In the genomic region with DNA sequence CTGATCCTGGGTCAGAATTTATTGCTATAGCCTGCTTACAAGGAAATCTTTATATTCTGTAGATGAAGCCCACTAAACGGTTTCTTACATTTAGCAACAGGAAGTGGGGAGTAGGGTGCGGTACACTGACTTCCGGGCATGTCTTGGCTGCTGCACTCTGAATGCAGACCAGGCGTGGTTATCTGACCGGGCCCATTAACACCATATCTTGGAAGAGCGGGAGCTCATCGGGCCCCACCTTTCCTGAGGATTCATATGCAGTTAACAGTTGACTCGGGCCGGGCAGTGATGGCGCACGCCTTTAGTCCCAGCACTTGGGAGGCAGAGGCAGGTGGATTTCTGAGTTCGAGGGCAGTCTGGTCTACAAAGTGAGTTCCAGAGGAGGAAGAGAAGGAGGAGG, we compare ENCODE assay signal across 23 mouse cellular contexts. TPM values are rescaled to one million over a fixed set of nuclear protein-coding genes. Genes with fewer than 3 reads are reported as not detected.
A peak's percentile ranks its signal among the peaks of the same experiment; 100 is the strongest.
DNase-seq lines count a peak whose midpoint lies in the region; ATAC-seq lines count a peak whose summit lies in the region.
"Had no signal": no experiment of that assay in that cellular context is flagged by ENCODE, and none has a peak within 500 bp of the region (broad histone marks: within the 10 kb centered on the region; RNA-seq: fewer than 3 reads in every experiment).

No protein-coding gene starts in this region.

- H3K4me3 ChIP-seq in heart, embryonic 10.5 days = no peak overlapping the region
- H3K4me3 ChIP-seq in heart, embryonic 11.5 days (ENCODE audit: low read depth, low read length) = no peak overlapping the region
- H3K4me3 ChIP-seq: heart, embryonic 13.5 days; intestine, embryonic 15.5 days; stomach, embryonic 15.5 days had no signal

- H3K4me1 ChIP-seq in heart, embryonic 10.5 days = peaks cover 12% of the 10 kb centered on the region
- 0 out of 2 replicates have a peak, but pooled peaks cover 2% of the 10 kb centered on the region for H3K4me1 ChIP-seq in heart, embryonic 11.5 days (ENCODE audit: control insufficient read depth, insufficient read depth, low read length)
- H3K4me1 ChIP-seq: intestine, embryonic 15.5 days had no signal

- no peaks in the 10 kb centered on the region for H3K9me3 ChIP-seq in heart, embryonic 10.5 days
- H3K9me3 ChIP-seq in heart, embryonic 11.5 days (replicated peaks; ENCODE audit: control insufficient read depth, low read length) = no peaks in the 10 kb centered on the region
- H3K9me3 ChIP-seq: forebrain, embryonic 15.5 days; heart, embryonic 13.5 days; intestine, embryonic 15.5 days; midbrain, embryonic 13.5 days; stomach, embryonic 15.5 days had no signal

- peak; percentile 68 for DNase-seq in heart, embryonic 10.5 days (ENCODE audit: low spot score)
- DNase-seq in 416B (ENCODE audit: low read depth) = peak; percentile 38
- DNase-seq in ZHBTc4 (ENCODE audit: low read depth, low spot score) = peak; percentile 46
- no peak for DNase-seq in kidney, adult 11 months
- no peak for DNase-seq in heart, postnatal 25 days (ENCODE audit: low spot score)
- DNase-seq: adrenal gland, postnatal 10 days; cerebellum, adult 8-10 months; heart, postnatal 4 days; kidney, postnatal 4 days; layer of hippocampus, adult 9-11 months; lung, postnatal 10 days; thymus, postnatal 25 days had no signal

- H3K36me3 ChIP-seq in heart, embryonic 10.5 days = no peaks in the 10 kb centered on the region
- no peaks in the 10 kb centered on the region for H3K36me3 ChIP-seq in heart, embryonic 11.5 days (ENCODE audit: control insufficient read depth, insufficient read depth, low read length)
- H3K36me3 ChIP-seq: embryonic facial prominence, embryonic 15.5 days; forebrain, embryonic 15.5 days; G1E; heart, embryonic 13.5 days; intestine, embryonic 15.5 days; midbrain, embryonic 13.5 days; stomach, embryonic 15.5 days had no signal

- intact Hi-C loops in heart, postnatal 25 days (cut with DNase I) = no loop called here

- no peak overlapping the region for H3K9ac ChIP-seq in heart, embryonic 11.5 days (ENCODE audit: low read depth, low read length)
- H3K9ac ChIP-seq: embryonic facial prominence, embryonic 15.5 days; forebrain, embryonic 15.5 days; intestine, embryonic 15.5 days; stomach, embryonic 15.5 days had no signal

- H3K27ac ChIP-seq in heart, embryonic 10.5 days = no peak overlapping the region
- no peak overlapping the region for H3K27ac ChIP-seq in heart, embryonic 11.5 days (ENCODE audit: low read depth, low read length)
- H3K27ac ChIP-seq: forebrain, embryonic 15.5 days; heart, embryonic 13.5 days; intestine, embryonic 15.5 days; midbrain, embryonic 13.5 days; stomach, embryonic 15.5 days had no signal

- no peak for ATAC-seq in heart, embryonic 11.5 days (replicated peaks; ENCODE audit: insufficient number of reproducible peaks, low FRiP score, low TSS enrichment)
- ATAC-seq in megakaryocyte-erythroid progenitor cell, adult 5-6 weeks (replicated peaks; ENCODE audit: low FRiP score, low TSS enrichment, poor library complexity, severe bottlenecking) = peak; percentile 46; the same call in 1 of the 2 replicates
- ATAC-seq: forebrain, embryonic 15.5 days; intestine, embryonic 15.5 days had no signal

- WGBS in heart, embryonic 10.5 days = 80% methylated on average over 12 of the region's 12 CpGs
- 80% methylated on average over 12 of the region's 12 CpGs for whole genome bisulfite sequencing in heart, embryonic 11.5 days (ENCODE audit: insufficient replicate concordance)

- no peak overlapping the region for H3K4me2 ChIP-seq in heart, embryonic 11.5 days

- H3K27me3 ChIP-seq in heart, embryonic 10.5 days (ENCODE audit: insufficient read depth, poor library complexity, severe bottlenecking) = no peaks in the 10 kb centered on the region
- no peaks in the 10 kb centered on the region for H3K27me3 ChIP-seq in heart, embryonic 11.5 days (ENCODE audit: control insufficient read depth, insufficient read depth, low read length)
- H3K27me3 ChIP-seq: embryonic facial prominence, embryonic 15.5 days; forebrain, embryonic 15.5 days; heart, embryonic 13.5 days; intestine, embryonic 15.5 days; midbrain, embryonic 13.5 days; stomach, embryonic 15.5 days had no signal

RNA-seq across cellular contexts. Expression of a gene that starts 33.0 kb away (rescaled TPM):
- polyA plus RNA-seq in heart, embryonic 10.5 days (2016; fragmentation: Nextera tagmentation; extraction: Ambion mirVana) = 198 and 205 TPM in 2 replicates
- 173 and 182 TPM in 2 replicates for polyA plus RNA-seq in heart, embryonic 11.5 days (2014; fragmentation: Nextera tagmentation; extraction: Ambion mirVana)
- total RNA-seq in megakaryocyte-erythroid progenitor cell, adult 5-6 weeks (2014; fragmentation: Nextera tagmentation) = 59.4 and 78.4 TPM in 2 replicates
- total RNA-seq in megakaryocyte-erythroid progenitor cell, adult 5-6 weeks (2017) = 34.4 and 41.5 TPM in 2 replicates
- 10 to 100 TPM; 60.8 to 61.5 TPM for total RNA-seq in heart, postnatal 25 days (2021)

RNA-seq across cellular contexts. Expression of a gene that starts 33.5 kb away (rescaled TPM):
- 3.8 and 4.6 TPM in 2 replicates for polyA plus RNA-seq in heart, embryonic 10.5 days (2016; fragmentation: Nextera tagmentation; extraction: Ambion mirVana)
- 3.1 and 5.1 TPM in 2 replicates for polyA plus RNA-seq in heart, embryonic 11.5 days (2014; fragmentation: Nextera tagmentation; extraction: Ambion mirVana)
- not detected in 2 replicates for total RNA-seq in megakaryocyte-erythroid progenitor cell, adult 5-6 weeks (2014; fragmentation: Nextera tagmentation)
- not detected in 2 replicates for total RNA-seq in megakaryocyte-erythroid progenitor cell, adult 5-6 weeks (2017)
- not detected for total RNA-seq in heart, postnatal 25 days (2021)
- total RNA-seq: gastrocnemius, adult 8-10 months; monocyte, adult 5-6 weeks had no signal

Comparison
In these comparisons a context has a peak if more than half of its experiments do, and no peak if none do; other contexts are left out.
1. DNase-seq: peak in heart, embryonic 10.5 days (single experiment), 416B (single experiment) and ZHBTc4 (single experiment); none in kidney, adult 11 months (single experiment) and heart, postnatal 25 days (single experiment).